Mouse (Mus musculus): ENCODE measurements at regions not wholly inside any gene's neighbourhood (a gene's known extent, or its start where the extent isn't known, plus 50 kb on each side); places are given as distances from the start of the nearest gene placed in this dataset.

- DNase-seq (ENCODE audit: low spot score in 2 of 2): peak in 1 of 2 experiments; percentile 21
Measured at GRCm38 (mm10) chr12:79967491-79968255, 145.1 kb downstream of the Zfp36l1 start.

GRCm38 (mm10) chr12:79966621-79967490, 146.0 kb downstream of the Zfp36l1 start:
- peak in 1 of 2 experiments; percentile 17 for DNase-seq (ENCODE audit: low spot score in 2 of 2)

- no peak for DNase-seq (ENCODE audit: low spot score in 2 of 2)
Measured at GRCm38 (mm10) chr12:79966289-79966615, 146.6 kb downstream of the Zfp36l1 start.

GRCm38 (mm10) chr12:79965471-79966288, 147.1 kb downstream of the Zfp36l1 start:
- DNase-seq (ENCODE audit: low spot score in 2 of 2): peak; percentile 79 to 84

GRCm38 (mm10) chr12:79963443-79964025, 149.3 kb downstream of the Zfp36l1 start:
- DNase-seq (ENCODE audit: low spot score in 2 of 2): peak in 1 of 2 experiments; percentile 11

- peak in 1 of 2 experiments; percentile 12 for DNase-seq (ENCODE audit: low spot score in 2 of 2)
Measured at GRCm38 (mm10) chr12:79962649-79963236, 150.1 kb downstream of the Zfp36l1 start.

GRCm38 (mm10) chr12:79961881-79962280, 150.9 kb downstream of the Zfp36l1 start:
- peak in 1 of 2 experiments; percentile 43 for DNase-seq (ENCODE audit: low spot score in 2 of 2)

- peak in 1 of 2 experiments; percentile 22 for DNase-seq (ENCODE audit: low spot score in 2 of 2)
Measured at GRCm38 (mm10) chr12:79961076-79961475, 151.7 kb downstream of the Zfp36l1 start.

- peak in 1 of 2 experiments; percentile 10 for DNase-seq (ENCODE audit: low spot score in 2 of 2)
Measured at GRCm38 (mm10) chr12:79960446-79960845, 152.4 kb downstream of the Zfp36l1 start.

- peak in 1 of 2 experiments; percentile 11 for DNase-seq (ENCODE audit: low spot score in 2 of 2)
Measured at GRCm38 (mm10) chr12:79959540-79960305, 153.1 kb downstream of the Zfp36l1 start.

GRCm38 (mm10) chr12:79957211-79957610, 155.6 kb downstream of the Zfp36l1 start:
- peak in 1 of 2 experiments; percentile 11 for DNase-seq (ENCODE audit: low spot score in 2 of 2)

- peak in 1 of 2 experiments; percentile 13 for DNase-seq (ENCODE audit: low spot score in 2 of 2)
Measured at GRCm38 (mm10) chr12:79956351-79956750, 156.5 kb downstream of the Zfp36l1 start.

GRCm38 (mm10) chr12:79955501-79955900, 157.3 kb downstream of the Zfp36l1 start:
- DNase-seq (ENCODE audit: low spot score in 2 of 2): no peak

- no peak for DNase-seq (ENCODE audit: low spot score in 2 of 2)
Measured at GRCm38 (mm10) chr12:79950579-79951112, 162.2 kb downstream of the Zfp36l1 start.

- DNase-seq (ENCODE audit: low spot score in 2 of 2): peak in 1 of 2 experiments; percentile 28
Measured at GRCm38 (mm10) chr12:79949101-79949824, 163.6 kb downstream of the Zfp36l1 start.

- no peak for DNase-seq (ENCODE audit: low spot score in 2 of 2)
Measured at GRCm38 (mm10) chr12:79947574-79947973, 165.2 kb downstream of the Zfp36l1 start.

- peak in 1 of 2 experiments; percentile 15 for DNase-seq (ENCODE audit: low spot score in 2 of 2)
Measured at GRCm38 (mm10) chr12:79946777-79947176, 166.0 kb downstream of the Zfp36l1 start.

GRCm38 (mm10) chr12:79945899-79946298, 166.9 kb downstream of the Zfp36l1 start:
- no peak for DNase-seq (ENCODE audit: low spot score in 2 of 2)

All from right cerebral cortex, postnatal 10 days (tissue).